Mouse (Mus musculus) heart, postnatal 0 days (tissue): Measurements from ENCODE around the gene Abr.

ENCODE experiments used
- CTCF ChIP-seq: IDR thresholded peaks from 2 replicates; pipeline ENCODE4 v1.5.1; 2016; ENCODE audit warnings: antibody characterized with exemption, control low read depth, low read depth
- EP300 ChIP-seq: IDR thresholded peaks from 2 replicates; pipeline ENCODE4 v1.6.1; 2016; ENCODE audit warnings: antibody characterized with exemption, low read depth

- TF ChIP-seq EP300 (no peak), CTCF (no peak)
Measured at GRCm38 (mm10) chr11:76491817-76492216, 130.3 kb downstream of the Abr start.
